10 mouse cellular contexts compared by ENCODE assay signal in genomic region chr3:145798751-145799188, GRCm38 (mm10). TPM values are rescaled to one million over a fixed set of nuclear protein-coding genes. Genes with fewer than 3 reads are reported as not detected.
DNase-seq lines count a peak whose midpoint lies in the region; ATAC-seq and TF ChIP-seq lines count a peak whose summit lies in the region.
"Had no signal": no experiment of that assay in that cellular context is flagged by ENCODE, and none has a peak within 500 bp of the region (broad histone marks: within the 10 kb centered on the region; RNA-seq: fewer than 3 reads in every experiment).

No protein-coding gene starts in this region.

- no peak overlapping the region for H3K4me3 ChIP-seq in heart, embryonic 16.5 days (ENCODE audit: low read length)
- H3K4me3 ChIP-seq in forebrain, postnatal 0 days (ENCODE audit: low read depth, low read length): no peak overlapping the region
- H3K4me3 ChIP-seq: erythroblast, embryonic 14.5 days had no signal

- ATAC-seq in heart, embryonic 16.5 days (replicated peaks; ENCODE audit: extremely low read depth, insufficient read depth, low FRiP score): peak; percentile 76
- no peak for ATAC-seq in forebrain, postnatal 0 days

- 6% methylated on average over 6 of the region's 6 CpGs for WGBS in heart, embryonic 16.5 days
- 76% methylated on average over 6 of the region's 6 CpGs for WGBS in forebrain, postnatal 0 days

- peak; percentile 36 for DNase-seq in ovary, postnatal 36 days (ENCODE audit: low spot score)
- no peak for DNase-seq in ovary, postnatal 10 days (ENCODE audit: low spot score)
- DNase-seq in kidney, postnatal 14 days: peak; percentile 81
- peak; percentile 89 for DNase-seq in lung, postnatal 25 days (ENCODE audit: low spot score)
- DNase-seq in left cerebral cortex, adult 9 months (ENCODE audit: low spot score in 2 of 2): no peak
- DNase-seq in cerebellum, adult 8-10 months: no peak
- DNase-seq in forebrain, postnatal 0 days: no peak
- DNase-seq: midbrain, embryonic 14.5 days had no signal

- H3K27ac ChIP-seq in heart, embryonic 16.5 days (ENCODE audit: low read length): no peak overlapping the region
- no peak overlapping the region for H3K27ac ChIP-seq in forebrain, postnatal 0 days (ENCODE audit: low read depth, low read length)

- H3K4me2 ChIP-seq in heart, embryonic 16.5 days (ENCODE audit: low read depth, low read length): peak overlapping the region; percentile 30; the same call in 1 of the 2 replicates
- H3K4me2 ChIP-seq in forebrain, postnatal 0 days (ENCODE audit: low read depth): no peak overlapping the region

- H3K4me1 ChIP-seq in heart, embryonic 16.5 days (ENCODE audit: control insufficient read depth, insufficient read depth, low read length): peaks cover 11% of the 10 kb centered on the region
- no peaks in the 10 kb centered on the region for H3K4me1 ChIP-seq in forebrain, postnatal 0 days (ENCODE audit: insufficient read depth)

- H3K9ac ChIP-seq in heart, embryonic 16.5 days (ENCODE audit: low read length): no peak overlapping the region
- no peak overlapping the region for H3K9ac ChIP-seq in forebrain, postnatal 0 days

- no peak for TF ChIP-seq CTCF in forebrain, postnatal 0 days (IDR thresholded peaks at IDR 0.05; ENCODE audit: low read depth)

- H3K27me3 ChIP-seq in heart, embryonic 16.5 days (ENCODE audit: control insufficient read depth, insufficient read depth, low read length): no peaks in the 10 kb centered on the region
- H3K27me3 ChIP-seq in forebrain, postnatal 0 days (ENCODE audit: insufficient read depth, low read length): no peaks in the 10 kb centered on the region; the same call in 1 of the 2 replicates

- H3K36me3 ChIP-seq in heart, embryonic 16.5 days (ENCODE audit: control insufficient read depth, insufficient read depth): no peaks in the 10 kb centered on the region
- no peaks in the 10 kb centered on the region for H3K36me3 ChIP-seq in forebrain, postnatal 0 days (ENCODE audit: insufficient read depth)

- 0 out of 2 replicates have a peak, but pooled peaks cover under 1% of the 10 kb centered on the region for H3K9me3 ChIP-seq in heart, embryonic 16.5 days (replicated peaks; ENCODE audit: control insufficient read depth, low read length)
- no peaks in the 10 kb centered on the region for H3K9me3 ChIP-seq in forebrain, postnatal 0 days (ENCODE audit: low read length)

RNA-seq across cellular contexts. Expression of gene Ddah1, which starts 40.3 kb away (rescaled TPM):
- 17.4 and 22.2 TPM in 2 replicates for polyA plus RNA-seq in heart, embryonic 16.5 days (2015; fragmentation: Nextera tagmentation; extraction: Ambion mirVana)
- total RNA-seq in forebrain, postnatal 0 days (2014; rRNA removed): 112 and 147 TPM in 2 replicates
- 168 and 206 TPM in 2 replicates for polyA plus RNA-seq in forebrain, postnatal 0 days (2015; fragmentation: Nextera tagmentation; extraction: Ambion mirVana)

Comparison
In these comparisons a context has a peak if more than half of its experiments do, and no peak if none do; other contexts are left out.
1. DNase-seq: peak in ovary, postnatal 36 days (single experiment), kidney, postnatal 14 days (single experiment) and lung, postnatal 25 days (single experiment); none in ovary, postnatal 10 days (single experiment), left cerebral cortex, adult 9 months (0 of 2), cerebellum, adult 8-10 months (single experiment) and forebrain, postnatal 0 days (single experiment).